Mouse (Mus musculus) adrenal gland, adult 8-10 months (tissue): ENCODE data around the gene Ssr1. TPM values are rescaled to one million over a fixed set of nuclear protein-coding genes. Genes with fewer than 3 reads are reported as not detected.

Source experiments
- DNase-seq: peaks from one replicate; pipeline ENCODE4 v3.0.0; 2022
- total RNA-seq, 4 experiments: library from RNA; stranded (reverse); gene quantifications; 2 replicates each; pipeline ENCODE4 v1.2.4; 2022

The Ssr1 gene
- total RNA-seq, 4 experiments from 2014 or later: 154 to 167 (median 160) TPM

GRCm38 (mm10) chr13:37979506-37979905, 14.5 kb downstream of the Ssr1 start:
- DNase-seq: no peak

GRCm38 (mm10) chr13:37974731-37975130, 19.3 kb downstream of the Ssr1 start:
- no peak for DNase-seq

GRCm38 (mm10) chr13:37974036-37974435, 20.0 kb downstream of the Ssr1 start:
- DNase-seq: no peak

GRCm38 (mm10) chr13:37970887-37971530, 23.0 kb downstream of the Ssr1 start:
- no peak for DNase-seq

- no peak for DNase-seq
Measured at GRCm38 (mm10) chr13:37969988-37970387, 24.0 kb downstream of the Ssr1 start.

- peak; percentile 66 for DNase-seq
Measured at GRCm38 (mm10) chr13:37969337-37969736, 24.7 kb downstream of the Ssr1 start.

GRCm38 (mm10) chr13:37967565-37967964, 26.5 kb downstream of the Ssr1 start:
- DNase-seq: no peak

GRCm38 (mm10) chr13:37967052-37967437, 27.0 kb downstream of the Ssr1 start:
- DNase-seq: no peak

- no peak for DNase-seq
Measured at GRCm38 (mm10) chr13:37966256-37967051, 27.6 kb downstream of the Ssr1 start.

- no peak for DNase-seq
Measured at GRCm38 (mm10) chr13:37965126-37965914, 28.7 kb downstream of the Ssr1 start.

- DNase-seq: no peak
Measured at GRCm38 (mm10) chr13:37964128-37965087, 29.6 kb downstream of the Ssr1 start.

- DNase-seq: peak; percentile 75
Measured at GRCm38 (mm10) chr13:37963354-37964007, 30.5 kb downstream of the Ssr1 start.

- no peak for DNase-seq
Measured at GRCm38 (mm10) chr13:37962541-37962940, 31.5 kb downstream of the Ssr1 start.

GRCm38 (mm10) chr13:37959936-37960335, 34.1 kb downstream of the Ssr1 start:
- no peak for DNase-seq

- no peak for DNase-seq
Measured at GRCm38 (mm10) chr13:37959239-37959907, 34.6 kb downstream of the Ssr1 start.

- DNase-seq: no peak
Measured at GRCm38 (mm10) chr13:37958498-37959238, 35.3 kb downstream of the Ssr1 start.

GRCm38 (mm10) chr13:37954318-37954717, 39.7 kb downstream of the Ssr1 start:
- DNase-seq: no peak

- no peak for DNase-seq
Measured at GRCm38 (mm10) chr13:37952981-37953380, 41.0 kb downstream of the Ssr1 start.

GRCm38 (mm10) chr13:37946734-37947133, 47.3 kb downstream of the Ssr1 start:
- DNase-seq: no peak

- DNase-seq: no peak
Measured at GRCm38 (mm10) chr13:37945392-37945791, 48.6 kb downstream of the Ssr1 start.
